Mouse (Mus musculus) thymus, postnatal 25 days (tissue): Measurements from ENCODE around the gene Rybp.
A peak's percentile ranks its signal among the peaks of the same experiment; 100 is the strongest.

ENCODE experiments used
- DNase-seq: peaks from one replicate; pipeline ENCODE4 v3.0.0; 2022

Rybp gene

GRCm38 (mm10) chr6:100217507-100217906 is 69.8 kb downstream of the Rybp start:
- no peak for DNase-seq

DNA sequence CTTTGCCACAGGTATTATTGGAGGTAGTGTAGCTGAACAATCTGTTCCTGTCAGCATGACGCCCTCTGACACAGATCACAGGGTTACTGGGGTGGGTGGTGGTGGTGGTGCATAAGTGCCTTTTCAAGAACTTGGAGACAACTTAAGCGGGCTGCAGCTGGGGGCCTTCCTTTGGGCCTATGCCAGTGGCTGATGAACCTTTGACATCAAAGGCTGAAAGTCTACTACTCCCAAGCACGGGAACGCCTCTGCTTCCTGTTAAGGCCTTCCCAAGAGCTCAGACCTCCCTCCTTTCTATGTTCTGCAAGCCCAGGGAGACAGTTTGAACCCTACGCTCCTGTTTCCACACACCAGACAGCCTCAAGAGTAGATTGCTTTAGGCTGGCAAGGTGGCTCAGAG is 70.3 kb downstream of the Rybp start:
- DNase-seq = peak; percentile 29

DNA sequence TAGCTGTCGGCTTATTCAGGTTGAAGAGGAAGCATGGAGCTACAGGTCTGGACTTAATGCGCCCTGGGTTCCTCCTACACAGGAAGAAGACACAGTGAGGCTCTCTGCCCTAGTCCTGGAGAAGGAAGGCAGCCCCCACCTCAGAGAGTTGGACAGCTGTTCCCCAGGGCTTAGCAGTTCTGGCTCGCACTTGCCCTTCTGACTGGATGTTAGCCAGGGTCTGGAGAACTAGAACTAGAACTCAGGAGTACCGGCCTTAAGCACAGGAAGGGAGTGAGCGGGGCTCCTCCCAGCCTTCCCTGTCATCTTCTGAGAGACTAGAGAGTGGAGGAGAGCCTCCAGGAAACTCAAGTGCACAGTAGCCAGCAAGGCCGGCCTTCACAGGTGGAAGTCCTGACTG is 71.5 kb downstream of the Rybp start:
- no peak for DNase-seq

DNA sequence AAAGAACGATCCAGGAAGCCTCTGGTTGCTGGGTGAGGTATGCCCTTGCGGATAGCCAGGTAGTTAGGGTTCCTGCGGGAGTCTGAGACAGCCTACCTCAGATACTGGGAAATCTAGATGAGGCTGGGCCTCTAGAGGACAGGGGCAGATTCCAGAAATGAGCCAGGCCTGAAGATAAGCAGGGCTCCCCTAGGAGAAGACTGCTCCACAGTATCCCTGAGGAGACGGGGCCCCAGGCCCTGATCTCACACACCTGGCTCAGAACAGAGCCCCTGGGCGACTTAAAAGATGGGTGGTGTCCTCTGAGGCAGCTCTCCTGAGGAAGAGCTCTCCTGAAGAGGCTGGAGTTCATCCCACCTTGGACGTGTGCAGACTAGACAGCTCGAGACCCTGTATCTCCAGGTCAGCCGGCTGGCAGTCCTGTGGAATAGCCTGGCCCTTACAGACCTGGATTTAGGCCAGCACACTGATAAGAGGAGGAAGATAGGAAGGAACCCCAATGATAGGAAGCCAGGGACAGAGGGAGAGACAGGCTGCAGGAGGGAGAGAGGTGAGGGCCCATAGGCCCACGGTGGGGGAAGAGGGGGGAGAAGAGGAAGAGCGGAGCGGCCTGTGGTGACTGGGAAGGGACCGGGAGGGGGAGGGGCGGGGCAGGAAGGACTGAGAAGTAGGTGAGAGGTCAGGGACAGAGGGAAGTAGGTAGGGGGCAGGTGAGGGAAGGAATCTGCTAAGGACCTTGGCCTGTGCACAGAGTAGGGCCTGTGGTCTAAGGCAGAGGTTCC is 73.0 kb downstream of the Rybp start:
- DNase-seq = no peak

DNA sequence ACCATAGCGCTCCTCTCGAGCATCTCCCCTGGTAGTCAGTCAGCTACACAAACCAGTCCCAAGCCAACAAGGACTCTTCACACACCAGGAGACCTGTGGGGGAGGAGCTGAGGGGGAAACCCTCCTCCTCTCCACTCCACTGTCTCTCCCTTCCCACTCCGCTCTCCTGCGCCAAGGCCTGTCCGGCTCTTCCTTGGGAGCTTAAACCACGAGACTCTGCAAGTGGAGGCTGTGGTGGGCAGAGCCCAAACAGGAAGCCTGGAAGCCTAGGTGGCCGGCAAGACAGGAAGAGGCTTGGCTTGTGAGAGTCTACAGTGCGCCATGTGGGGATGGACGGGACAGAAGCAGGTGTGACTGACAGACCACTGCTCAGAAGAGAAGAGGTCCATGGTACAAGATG is 73.7 kb downstream of the Rybp start:
- no peak for DNase-seq

GRCm38 (mm10) chr6:100212820-100213219 is 74.5 kb downstream of the Rybp start:
- DNase-seq = peak; percentile 32

- DNase-seq = no peak
Observed at GRCm38 (mm10) chr6:100211646-100212045, 75.6 kb downstream of the Rybp start.

DNA sequence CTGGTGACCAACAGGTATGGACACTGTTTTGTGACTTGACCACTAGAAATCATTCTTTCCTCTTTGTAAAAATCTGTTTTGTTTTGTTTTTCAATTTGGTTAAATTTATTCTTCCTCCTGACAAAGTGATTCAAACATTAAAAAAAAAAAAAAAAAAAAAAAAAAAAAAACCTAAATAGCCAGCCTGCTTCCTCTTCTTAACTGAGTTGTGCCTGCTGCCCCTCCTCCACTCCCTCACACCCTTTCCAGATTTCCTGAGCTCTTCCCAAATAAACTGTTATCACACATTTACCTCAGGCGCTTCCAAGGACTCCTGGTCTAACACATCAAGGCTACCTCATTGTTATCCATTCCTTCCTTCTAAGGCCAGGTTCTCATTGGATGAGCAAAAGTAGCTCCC is 76.8 kb downstream of the Rybp start:
- DNase-seq = no peak

DNA sequence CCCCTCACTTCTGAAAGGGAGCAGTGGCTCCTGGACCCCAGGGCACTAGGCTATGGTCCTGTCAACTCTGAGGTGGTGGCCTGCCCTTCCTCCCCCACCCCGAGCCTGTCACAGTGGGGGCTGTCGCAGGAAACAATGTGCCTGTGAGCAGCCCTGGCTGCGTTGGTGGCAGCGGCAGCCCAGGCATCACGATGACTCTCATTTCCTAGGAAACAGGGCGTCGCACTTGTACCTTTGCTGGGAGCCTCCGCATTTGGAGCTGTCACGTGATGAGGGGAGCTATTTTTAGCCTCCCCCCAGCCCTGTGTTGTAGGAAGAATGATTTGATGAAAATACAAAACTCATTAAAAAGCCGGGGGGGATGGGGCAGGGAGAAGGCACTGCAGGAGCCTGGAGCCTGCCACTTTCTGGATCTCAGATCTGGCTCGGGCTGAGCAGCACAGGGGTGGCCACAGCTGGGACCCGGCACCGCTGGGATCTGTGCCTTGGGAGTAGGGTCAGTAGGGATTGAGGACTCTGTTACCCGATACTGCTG is 80.5 kb downstream of the Rybp start:
- DNase-seq = no peak

- no peak for DNase-seq
Observed at GRCm38 (mm10) chr6:100206261-100206660, 81.0 kb downstream of the Rybp start.

- no peak for DNase-seq
Observed at GRCm38 (mm10) chr6:100204436-100204835, 82.8 kb downstream of the Rybp start.

- no peak for DNase-seq
Observed at GRCm38 (mm10) chr6:100203492-100203891, 83.8 kb downstream of the Rybp start.

DNA sequence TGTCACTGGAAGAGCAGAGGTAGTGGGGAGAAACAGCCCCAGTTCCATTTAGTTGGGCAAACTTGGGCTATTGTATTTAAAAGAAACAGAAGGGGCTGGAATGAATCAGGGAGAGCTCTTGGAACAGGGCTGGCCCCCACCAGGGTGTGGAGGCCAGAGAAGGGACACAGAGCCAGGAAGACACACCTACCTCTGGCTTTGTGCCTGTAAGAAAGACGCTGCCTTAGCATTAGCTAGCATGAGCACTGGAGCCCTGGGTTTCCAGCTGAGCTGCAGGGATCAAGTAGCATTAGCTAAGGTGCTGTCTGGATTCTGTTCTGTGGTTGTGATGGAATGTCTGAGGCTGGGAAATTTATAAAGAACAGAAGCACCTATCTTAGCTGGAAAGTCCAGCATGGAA is 85.2 kb downstream of the Rybp start:
- no peak for DNase-seq

GRCm38 (mm10) chr6:100197102-100197501 is 90.2 kb downstream of the Rybp start:
- DNase-seq = no peak

GRCm38 (mm10) chr6:100195870-100196409 is 91.3 kb downstream of the Rybp start:
- no peak for DNase-seq

DNA sequence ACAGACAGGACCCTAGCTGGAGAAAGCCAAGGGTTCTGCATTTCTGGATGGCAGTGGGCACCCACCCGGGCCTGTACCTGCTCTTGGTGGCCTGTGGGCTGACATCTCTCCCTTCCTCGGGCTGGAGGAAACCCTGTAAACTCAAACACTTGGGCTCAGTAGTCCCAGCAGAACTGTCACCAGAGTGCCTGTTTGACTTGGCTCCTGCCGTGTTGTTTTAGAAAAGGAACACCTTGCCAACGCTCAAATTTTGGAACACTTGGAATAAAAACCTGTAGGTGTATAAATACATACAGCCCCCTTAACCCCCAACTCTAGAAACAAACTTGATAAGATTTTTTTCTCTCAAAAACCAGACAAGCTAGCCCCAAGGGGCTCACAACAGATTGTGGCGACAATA is 92.2 kb downstream of the Rybp start:
- DNase-seq = no peak

- no peak for DNase-seq
Observed at GRCm38 (mm10) chr6:100193760-100194159, 93.5 kb downstream of the Rybp start.

DNA sequence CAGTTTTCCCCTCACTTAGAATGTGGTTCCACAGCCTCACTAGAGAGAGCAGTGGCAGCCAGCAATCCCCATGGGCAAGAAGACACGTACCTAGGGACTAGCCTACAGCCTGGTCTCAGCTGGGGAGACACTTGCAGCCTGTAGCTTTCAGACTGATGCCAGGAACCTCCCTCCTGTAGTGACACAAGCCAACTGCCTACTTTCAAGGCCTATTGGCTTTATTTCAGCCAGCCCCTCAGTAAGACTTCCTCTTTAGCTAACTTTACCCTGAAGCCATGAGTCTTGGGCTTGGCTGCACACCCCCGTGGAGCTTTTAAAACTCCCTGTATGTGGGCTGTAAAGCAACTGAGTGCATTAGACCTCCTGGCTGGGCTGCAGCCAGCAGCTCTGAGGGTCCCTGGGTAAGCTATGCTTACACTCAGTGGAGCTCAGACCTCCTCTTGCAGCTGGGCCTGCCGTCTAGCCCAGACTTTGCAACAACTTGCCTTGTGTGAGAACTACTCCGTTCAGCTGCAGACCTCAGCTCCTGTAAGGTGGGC is 94.5 kb downstream of the Rybp start:
- DNase-seq = no peak

- no peak for DNase-seq
Observed at GRCm38 (mm10) chr6:100190803-100191559, 96.3 kb downstream of the Rybp start.

GRCm38 (mm10) chr6:100190310-100190709 is 97.0 kb downstream of the Rybp start:
- no peak for DNase-seq

GRCm38 (mm10) chr6:100188883-100189743 is 98.2 kb downstream of the Rybp start:
- no peak for DNase-seq

DNA sequence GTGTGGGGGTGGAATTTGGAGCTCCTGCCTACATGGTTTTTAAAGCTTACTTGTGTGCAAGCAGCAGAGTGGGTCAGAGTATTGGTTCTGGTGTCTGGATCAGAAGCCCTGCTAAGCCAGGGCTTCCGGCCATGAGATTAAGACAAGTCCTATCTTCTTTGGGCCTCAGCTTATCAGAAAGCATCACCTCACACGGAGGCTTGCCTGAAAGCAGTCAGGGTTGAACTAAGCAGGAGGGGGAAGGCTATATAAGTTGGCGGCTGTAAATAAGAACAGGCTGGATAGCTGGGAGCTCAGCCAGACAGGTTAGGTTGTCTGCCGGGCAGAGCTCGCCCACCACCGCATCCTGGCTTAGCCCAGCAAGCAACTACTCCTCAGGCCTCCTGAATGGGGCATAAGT is 99.5 kb downstream of the Rybp start:
- DNase-seq = no peak

- no peak for DNase-seq
Observed at GRCm38 (mm10) chr6:100186789-100187188, 100.5 kb downstream of the Rybp start.
